Mouse (Mus musculus) CD4-positive, CD25-positive, alpha-beta regulatory T cell, adult 2 months (primary cell): ENCODE data around the gene Pspn.

Source experiments
- DNase-seq: peaks from one replicate; pipeline ENCODE4 v3.0.0-alpha.2; 2012; ENCODE audit warnings: low read depth, low spot score

Gene Pspn

GRCm38 (mm10) chr17:56996506-56996905 is 3.3 kb downstream of the Pspn start:
- no peak for DNase-seq

DNA sequence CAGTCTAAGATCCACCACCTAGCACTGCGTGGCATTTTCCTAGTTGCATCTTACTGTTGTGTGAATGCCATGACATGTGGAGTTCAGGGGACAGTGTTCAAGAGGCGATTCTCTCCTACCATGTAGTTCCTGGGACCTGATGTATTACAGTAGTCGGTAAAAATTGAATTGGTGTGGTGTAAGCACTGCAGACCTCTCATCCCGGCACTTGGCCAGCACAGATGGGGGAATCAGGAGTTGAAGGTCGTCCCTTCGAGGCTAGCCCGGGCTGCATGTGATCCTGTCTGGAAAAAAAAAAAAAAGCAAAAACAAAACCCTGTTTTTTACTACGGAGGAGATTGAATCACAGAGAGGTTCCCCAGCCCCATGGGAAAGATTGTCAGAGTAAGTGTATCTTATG is 4.8 kb downstream of the Pspn start:
- DNase-seq, result no peak

- DNase-seq, result no peak
Measured at GRCm38 (mm10) chr17:56990966-56991365, 8.9 kb downstream of the Pspn start.

GRCm38 (mm10) chr17:56990115-56990746 is 9.6 kb downstream of the Pspn start, which contains the start of gene Clpp:
TSS of gene Clpp (plus strand) at chr17:56990305.
- DNase-seq, result peak; percentile 98

DNA sequence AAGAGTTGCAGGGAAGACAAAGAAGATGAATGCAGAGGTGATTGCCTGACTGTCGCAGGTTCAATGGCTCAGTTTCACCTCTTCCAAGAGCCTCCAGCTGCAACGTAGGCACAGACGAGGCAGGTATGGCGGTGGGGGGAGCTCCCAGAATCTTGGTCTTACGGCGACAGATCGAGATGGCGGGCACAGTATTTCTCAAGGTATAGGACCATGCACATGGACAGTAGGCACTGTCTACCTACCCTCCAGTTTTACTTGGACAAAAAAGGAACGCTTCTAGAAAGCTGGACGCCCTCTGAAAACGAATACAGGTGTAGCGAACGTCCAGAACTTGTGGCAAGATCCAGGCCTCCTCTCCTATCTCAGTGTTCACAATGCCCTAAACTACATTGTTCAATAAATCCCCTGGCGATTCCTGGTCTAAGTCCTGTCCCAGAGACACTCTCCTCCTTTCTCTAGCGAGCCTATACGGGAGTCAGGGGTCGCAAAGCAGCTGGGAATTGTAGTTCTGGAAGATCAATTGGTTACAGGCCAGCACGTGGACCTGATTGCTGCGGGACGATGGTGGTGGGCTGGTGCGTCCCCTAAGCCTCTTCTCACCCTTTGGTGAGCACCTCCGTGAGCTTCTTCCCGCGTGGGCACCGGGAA is 10.2 kb downstream of the Pspn start:
- peak; percentile 43 for DNase-seq

GRCm38 (mm10) chr17:56988921-56989430 is 10.8 kb downstream of the Pspn start:
- no peak for DNase-seq

DNA sequence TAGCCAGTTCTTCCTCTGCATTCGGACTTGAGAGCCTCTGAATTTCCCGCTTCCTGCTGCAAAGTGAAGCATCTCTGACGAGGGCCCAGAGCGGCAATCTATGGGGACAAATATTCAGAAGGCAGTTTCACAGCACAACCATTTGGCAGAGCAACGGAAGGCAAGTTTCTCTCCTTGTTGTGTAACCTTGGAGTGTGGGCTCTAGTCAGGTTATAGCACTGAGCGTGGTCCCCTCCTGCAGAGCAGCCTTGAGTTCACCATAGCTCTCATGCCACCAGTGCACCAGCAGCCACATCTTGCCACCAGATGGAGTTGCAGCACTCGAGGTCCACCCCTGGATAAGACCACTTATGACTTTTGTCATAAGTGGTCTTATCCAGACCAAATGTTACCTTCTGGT is 11.4 kb downstream of the Pspn start:
- no peak for DNase-seq

- DNase-seq, result no peak
Measured at GRCm38 (mm10) chr17:56986105-56986805, 13.6 kb downstream of the Pspn start.

DNA sequence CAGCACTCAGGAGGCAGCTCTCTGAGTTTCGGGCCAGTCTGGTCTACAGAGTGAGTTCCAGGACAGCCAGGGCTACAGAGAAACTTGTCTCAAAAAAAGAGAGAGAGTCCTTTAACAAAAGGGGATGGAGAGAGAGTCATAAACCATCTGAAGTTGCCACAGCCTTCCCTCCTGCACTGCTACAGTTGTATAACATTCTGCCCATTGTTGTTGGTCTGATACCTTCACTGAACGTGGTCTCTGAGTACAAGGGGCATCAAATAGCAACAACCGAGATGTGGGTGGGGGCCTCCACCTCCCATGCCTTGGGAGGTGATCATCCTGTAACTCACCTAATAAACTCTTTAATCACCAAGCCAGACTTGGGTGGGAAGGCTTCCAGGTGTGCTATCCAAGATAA is 14.2 kb downstream of the Pspn start:
- no peak for DNase-seq

GRCm38 (mm10) chr17:56984886-56985285 is 14.9 kb downstream of the Pspn start:
- no peak for DNase-seq

- no peak for DNase-seq
Measured at GRCm38 (mm10) chr17:56982013-56982412, 17.8 kb downstream of the Pspn start, which contains the start of gene Acer1. TSS of gene Acer1 (minus strand) at chr17:56982126.

DNA sequence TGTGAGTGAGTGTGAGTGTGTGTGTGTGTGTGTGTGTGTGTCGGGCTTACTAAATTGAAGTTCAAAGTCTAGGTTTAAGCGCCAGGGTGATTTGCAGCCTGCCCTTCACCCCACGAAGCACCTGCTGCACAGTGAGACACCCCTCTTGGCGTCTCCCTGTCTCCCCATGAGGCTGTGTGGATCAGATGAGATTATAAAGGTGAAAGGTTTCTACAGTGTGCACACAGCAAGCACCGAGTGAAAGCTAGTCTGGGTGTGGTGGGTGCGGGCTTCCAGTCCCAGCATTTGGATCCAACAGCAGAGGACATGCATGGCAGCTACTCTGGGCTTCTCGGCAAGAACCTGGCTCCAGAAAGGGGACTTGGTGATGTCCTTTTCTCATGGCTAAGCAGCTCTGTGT is 18.8 kb downstream of the Pspn start:
- DNase-seq, result no peak

DNA sequence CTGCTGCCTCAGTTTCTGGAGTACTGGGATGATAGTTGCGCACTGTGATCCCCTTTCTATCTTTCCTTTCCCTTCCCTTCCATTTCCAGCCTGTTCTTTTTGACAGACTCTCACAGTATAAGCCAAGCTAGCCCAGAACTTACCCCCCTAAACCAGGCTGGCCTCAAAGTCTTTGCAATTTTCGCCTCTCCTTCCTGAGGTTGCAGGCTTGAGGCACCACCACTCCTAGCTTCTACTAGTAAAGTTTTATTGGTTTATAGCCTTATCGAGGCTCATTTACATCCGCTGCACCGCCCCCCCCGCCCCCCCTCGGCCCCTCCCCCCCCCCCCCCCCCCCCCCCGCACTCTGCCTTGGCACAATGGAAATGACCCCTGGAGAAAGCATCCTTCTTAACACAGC is 20.3 kb downstream of the Pspn start:
- DNase-seq, result no peak

- no peak for DNase-seq
Measured at GRCm38 (mm10) chr17:56976531-56977390, 23.1 kb downstream of the Pspn start.

- no peak for DNase-seq
Measured at GRCm38 (mm10) chr17:56975391-56975790, 24.4 kb downstream of the Pspn start.

DNA sequence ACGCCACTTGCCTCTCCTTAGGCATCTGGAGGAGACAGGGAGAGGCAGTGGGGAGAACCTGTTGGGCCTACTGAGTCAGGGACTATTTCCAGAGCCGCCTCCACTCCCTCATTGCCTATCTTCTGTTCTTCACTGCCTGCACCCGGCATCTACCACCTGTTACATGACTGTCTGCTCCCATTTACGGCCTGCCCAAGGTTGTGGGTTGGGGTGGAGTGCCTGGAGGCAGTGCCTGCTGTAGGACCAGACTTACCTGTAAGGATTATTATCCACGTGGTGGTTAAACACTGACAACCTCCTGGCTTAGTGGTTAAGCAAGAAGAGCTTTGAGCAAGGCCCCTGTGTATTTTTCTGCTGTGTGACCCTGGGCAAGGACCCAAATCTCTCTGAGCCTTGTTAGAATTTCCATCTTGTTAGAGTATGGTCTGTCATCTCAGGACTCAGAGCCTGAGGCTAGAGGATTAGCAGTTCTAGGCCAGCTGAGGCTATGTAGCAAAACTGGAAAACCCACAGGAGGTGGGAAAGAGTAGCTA is 25.0 kb downstream of the Pspn start:
- no peak for DNase-seq

DNA sequence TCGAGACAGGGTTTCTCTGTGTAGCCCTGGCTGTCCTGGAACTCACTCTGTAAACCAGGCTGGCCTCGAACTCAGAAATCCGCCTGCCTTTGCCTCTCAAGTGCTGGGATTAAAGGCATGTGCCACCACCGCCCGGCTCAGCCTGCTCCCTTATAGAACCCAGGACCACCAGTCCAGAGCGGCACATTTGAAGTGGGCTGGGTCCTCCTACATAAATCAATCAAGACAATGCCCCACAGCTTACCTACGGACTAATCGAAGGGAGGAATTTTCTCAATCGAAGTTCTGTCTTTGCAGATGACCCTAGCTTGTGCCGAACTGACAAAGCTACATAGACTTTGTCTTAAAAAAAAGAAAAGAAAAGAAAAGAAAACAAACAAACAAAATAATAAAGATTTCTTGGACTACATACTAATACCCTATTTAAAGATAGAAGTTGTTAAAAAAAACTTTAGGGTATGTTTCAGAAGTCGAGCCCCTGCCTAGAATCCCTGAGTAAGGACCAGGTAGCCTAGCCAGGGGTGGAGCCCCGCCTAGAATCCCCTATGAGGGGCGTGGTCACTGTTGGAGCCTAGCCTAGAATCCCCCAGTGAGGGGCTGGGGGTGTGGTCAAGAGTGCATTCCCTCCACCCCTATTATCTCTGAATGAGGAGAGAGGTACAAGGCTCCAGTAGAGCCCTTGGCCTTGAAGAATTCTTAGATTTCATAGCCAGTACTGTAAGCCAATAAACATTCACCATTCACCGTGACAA is 25.7 kb downstream of the Pspn start:
- no peak for DNase-seq

- DNase-seq, result no peak
Measured at GRCm38 (mm10) chr17:56970081-56970480, 29.7 kb downstream of the Pspn start.

- DNase-seq, result no peak
Measured at GRCm38 (mm10) chr17:56969321-56969720, 30.5 kb downstream of the Pspn start.

DNA sequence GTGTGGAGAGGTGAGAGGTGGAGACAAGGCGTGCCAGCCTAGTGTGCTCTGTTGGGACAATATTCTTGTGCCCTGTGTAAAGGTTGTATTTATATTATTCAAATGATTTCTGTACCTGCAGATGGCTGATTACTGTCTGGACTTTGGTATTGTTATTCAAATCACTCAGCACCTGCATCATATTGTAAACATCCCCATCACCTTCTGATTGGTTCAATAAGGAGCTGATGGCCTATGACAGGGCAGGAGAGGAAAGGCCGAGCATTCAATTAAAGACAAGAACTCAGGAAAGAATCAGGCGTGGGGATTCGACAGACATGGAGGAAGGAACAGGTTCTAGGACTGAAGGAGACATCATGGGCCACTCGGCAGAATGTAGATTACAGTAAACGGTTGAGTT is 36.2 kb downstream of the Pspn start:
- no peak for DNase-seq
